Mouse (Mus musculus) frontal cortex, postnatal 14 days (tissue): ENCODE data around the gene Mycbpap.

ENCODE experiments used
- DNase-seq, 2 experiments: peaks; one replicate each; pipeline ENCODE4 v3.0.0; 2022; ENCODE audit warnings: low spot score in 2 of 2

Mycbpap gene

GRCm38 (mm10) chr11:94481963-94482362, 39.6 kb downstream of the Mycbpap start:
- DNase-seq: no peak

DNA sequence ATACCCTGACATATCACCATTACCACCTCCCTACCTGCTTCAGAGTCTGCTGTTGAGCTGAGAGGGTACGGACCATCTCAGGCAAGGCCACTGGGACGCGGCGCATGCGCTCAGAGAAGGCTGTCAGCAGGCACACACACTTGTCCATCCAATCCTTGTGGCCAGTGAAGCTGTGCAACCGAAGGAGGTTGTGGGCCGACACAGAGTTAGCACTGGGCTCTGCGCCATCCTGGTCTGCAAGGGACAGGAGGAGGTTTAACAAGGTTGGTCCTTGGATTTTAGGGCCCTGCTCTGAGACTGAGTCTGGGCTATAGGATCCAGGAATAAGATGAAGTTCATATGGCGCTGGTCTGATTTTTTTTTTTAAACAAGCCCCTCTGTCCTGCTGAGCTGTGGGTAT, 41.2 kb downstream of the Mycbpap start:
- no peak for DNase-seq

DNA sequence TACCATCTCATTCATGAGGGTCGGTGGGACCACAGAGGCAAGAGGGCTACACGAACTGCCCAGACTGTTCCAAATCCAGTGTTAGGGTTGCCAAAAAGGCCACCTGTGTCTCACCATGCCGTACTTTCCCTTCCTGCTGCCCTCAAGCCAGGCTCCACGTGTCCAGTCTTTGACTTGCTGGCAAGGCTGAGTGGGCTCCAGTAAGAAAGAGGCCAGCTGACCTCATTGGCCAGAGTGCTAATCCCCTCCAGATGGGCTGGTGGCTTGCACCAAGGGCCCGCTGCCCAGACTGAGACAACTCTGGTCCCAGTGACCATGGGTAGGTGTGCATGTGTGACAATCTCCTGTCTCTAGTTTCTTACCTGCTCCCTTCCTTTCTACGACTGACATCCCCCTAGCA, 43.9 kb downstream of the Mycbpap start:
- no peak for DNase-seq

- no peak for DNase-seq
These were observed 45.8 kb downstream of the Mycbpap start for GRCm38 (mm10) chr11:94475722-94476121.

- no peak for DNase-seq
These were observed 47.0 kb downstream of the Mycbpap start for GRCm38 (mm10) chr11:94474544-94474910.

DNA sequence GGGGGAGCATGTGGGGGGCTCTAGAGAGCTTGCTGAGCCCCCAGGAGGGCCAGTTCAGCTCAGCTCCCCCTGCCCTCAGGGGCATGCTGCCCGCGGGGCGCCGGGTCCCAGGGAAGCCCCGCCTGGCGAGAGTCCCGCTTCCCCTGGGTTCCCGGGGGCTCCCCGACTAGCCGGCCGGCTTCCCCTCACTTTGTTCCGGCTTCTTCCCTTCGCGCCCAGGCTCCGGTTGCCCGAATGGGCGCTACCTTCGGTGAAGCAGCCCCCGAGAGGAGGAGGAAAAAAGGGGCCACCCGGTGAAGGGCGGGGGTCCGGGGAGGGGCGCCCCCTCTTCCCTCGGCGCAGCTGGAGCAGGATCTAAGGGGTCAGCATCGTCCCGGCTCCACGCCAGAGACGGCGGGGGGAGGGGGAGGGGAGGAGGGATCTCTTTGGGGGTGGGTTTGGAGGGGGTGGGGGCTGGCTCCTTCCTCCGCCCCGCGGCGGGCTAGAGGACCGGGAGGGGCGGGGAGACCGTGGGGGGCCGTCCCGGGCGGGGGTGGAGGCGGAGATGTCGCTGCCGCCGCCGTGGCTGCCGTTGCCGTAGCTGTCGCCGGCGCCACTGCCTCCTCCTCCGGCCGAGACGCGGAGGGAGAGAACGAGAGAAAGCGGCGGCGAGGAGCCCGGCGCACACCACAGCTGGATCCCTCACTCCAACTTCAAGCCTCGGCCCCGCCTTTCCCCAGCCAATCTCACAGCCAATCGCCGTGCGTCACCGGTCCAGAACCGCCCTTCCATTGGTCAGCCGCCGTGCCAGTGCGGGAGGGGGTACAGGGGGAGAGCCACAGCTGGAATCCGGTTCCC, 47.6 kb downstream of the Mycbpap start, which contains the start of gene Cacna1g:
TSS of gene Cacna1g (minus strand) at position 492 of the 837 bp plus-strand sequence.
- DNase-seq: peak; percentile 83 to 86

- DNase-seq: no peak
These were observed 48.4 kb downstream of the Mycbpap start for GRCm38 (mm10) chr11:94472916-94473706.

DNA sequence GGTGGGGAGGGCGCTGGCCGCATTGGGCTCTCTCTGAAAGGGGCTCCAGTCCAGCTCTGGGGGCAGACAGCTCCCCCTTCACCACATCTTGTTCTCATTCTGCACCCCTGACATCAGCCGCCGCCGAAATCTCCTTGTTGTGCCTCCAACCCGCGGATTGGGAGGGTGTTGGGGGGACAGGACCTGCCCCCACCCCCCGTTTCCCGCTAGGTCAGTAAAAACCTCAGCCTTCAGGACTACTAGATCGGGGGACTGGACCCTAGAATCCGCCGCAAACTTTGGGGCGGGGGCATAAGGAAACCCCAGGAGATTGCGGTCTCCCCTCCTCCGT, 49.0 kb downstream of the Mycbpap start:
- no peak for DNase-seq

DNA sequence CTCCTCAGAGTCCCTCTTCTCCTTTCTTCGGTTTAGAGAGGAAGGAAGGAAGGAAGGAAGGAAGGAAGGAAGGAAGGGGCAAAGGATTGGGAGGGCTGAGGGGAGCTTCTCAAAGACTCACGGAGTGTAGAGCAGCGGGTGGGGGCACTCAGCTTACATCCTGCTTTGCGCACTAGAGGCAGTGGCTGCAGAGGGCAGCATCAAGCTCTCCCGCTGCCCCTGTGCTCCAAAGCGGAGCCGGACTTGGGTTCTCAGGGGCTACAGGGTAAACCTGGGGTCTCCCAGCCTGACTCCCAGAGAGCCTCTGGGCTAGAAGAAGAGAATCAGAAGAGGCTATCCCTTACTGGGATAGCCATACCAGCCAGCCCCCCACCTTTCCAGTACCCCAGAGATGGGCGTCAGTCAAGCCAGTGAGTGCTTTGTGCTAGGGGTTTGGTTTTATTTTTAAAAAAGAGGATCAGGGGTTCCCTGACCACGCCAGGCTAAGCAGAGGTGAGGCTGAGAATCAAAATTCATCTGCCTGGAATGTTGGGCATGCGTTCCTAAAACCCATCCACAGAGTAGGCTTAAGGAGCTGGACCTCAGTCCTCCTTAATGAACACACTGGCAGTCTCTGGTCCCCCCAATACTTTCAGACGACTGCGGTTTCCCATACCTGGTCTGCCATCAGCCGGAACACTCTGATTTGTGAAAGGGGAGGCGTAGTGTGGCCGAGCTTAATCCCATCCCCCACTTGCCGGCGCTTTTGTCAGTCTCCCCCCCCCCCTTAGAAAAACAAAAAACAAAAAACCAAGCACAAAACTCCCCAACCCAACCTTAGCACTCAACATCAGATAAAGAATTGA, 49.6 kb downstream of the Mycbpap start:
- DNase-seq: no peak

DNA sequence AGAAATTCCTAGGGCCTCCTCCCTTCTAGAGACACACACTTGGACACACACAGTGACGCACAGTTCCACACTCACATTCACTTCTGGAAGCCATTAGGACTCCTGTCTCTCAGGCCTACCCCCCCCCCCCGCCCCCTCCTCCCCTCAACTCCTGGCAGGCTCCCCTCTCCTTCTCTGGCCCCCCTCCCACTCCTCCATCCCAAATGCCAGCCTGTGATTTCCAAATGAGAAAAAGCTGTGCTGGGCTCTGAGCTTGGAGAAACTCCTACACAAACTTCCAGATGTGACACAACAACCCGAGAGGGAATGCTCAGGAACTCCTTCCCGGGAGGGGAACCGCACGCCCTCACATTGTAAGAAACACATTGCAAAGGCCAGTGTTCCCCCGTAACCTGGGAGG, 51.2 kb downstream of the Mycbpap start:
- DNase-seq: no peak

DNA sequence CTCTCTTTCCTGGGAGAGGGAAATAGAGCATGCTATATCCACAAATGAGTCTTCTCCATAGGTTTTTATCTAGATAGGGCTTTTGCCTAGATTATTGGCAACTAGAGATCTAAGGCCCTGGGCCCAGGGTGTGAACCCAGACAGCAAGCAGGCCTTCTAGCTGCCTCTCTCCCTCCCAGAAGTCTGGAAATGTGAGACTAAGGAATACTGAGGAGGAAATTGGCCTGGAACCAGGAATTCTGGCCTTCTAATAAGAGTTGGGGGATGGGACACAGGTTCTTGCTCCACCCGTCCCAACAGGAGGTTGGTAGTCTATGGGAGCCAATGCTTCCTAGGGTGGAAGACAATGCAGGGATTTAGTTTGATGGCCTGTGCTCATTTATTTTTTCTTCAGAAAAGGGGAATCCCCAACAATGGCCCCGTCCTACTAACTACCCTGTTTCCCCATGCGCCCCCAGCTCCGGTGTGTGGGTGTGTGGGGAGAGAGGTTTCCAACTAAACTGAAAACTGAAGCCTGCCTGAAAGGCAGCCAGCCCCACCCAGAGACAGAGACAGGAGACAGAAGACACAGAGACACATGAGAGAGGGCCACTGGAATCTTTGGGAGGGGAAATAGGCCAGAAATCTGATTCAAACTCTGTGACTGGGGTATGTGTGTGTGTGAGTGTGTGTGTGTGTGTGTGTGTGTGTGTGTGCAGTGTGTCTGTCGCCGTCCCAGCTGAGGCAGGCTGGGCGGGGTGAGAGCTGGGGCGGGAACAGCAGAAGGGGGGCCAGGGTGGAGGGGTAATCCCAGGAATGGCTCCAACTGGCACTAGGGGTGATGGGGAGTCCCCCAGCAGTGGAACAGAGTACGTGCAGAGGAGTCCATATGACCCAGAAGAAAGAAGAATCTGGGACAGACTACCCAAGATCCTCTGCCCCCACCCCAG, 52.1 kb downstream of the Mycbpap start:
- no peak for DNase-seq

GRCm38 (mm10) chr11:94468582-94469064, 52.9 kb downstream of the Mycbpap start:
- DNase-seq: peak; percentile 62 to 80

DNA sequence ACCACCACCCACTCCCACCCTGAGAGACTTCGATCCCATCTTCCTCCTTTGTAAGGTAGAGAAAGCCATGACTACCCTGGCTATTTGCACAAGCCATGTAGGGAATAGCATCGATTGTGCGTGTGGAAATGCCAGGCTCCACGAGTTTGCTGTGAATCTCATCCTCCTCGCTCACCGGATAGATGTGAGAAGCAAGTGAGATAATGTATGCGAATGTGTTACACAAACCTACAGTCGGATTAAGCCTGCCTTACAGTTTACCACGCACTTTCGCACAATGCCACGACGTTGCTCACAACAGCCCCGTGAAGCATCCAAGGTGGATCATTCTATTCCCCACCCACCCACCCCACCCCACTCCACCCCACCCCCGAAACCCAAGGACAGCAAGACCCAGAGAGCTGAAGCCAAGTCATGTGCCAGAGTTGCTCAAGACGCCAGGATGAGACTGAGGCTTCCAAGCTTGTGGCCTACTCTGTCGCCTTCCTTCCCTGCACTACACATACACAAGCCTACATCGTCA, 55.1 kb downstream of the Mycbpap start:
- no peak for DNase-seq

- DNase-seq: no peak
These were observed 57.4 kb downstream of the Mycbpap start for GRCm38 (mm10) chr11:94464170-94464569.

DNA sequence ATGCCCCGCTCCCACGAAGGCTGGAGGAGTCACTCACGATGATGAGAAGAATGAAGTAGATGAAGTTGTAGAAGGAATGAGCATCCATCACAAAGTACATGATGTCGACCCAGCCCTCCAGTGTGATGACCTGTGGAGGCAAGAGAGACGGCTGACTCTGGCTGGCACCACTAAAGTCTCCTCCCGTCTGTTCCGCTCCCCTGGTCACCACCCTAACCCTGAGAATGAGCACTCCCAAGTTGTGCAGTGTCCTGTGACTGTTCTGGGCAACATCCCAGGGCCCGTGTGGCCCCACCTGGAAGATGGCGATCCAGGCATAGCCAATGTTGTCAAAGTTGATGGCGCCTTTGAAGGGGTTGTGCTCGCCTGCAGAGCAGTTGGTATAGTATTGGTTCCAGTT, 59.7 kb downstream of the Mycbpap start:
- no peak for DNase-seq

GRCm38 (mm10) chr11:94457001-94457400, 64.5 kb downstream of the Mycbpap start:
- DNase-seq: no peak

DNA sequence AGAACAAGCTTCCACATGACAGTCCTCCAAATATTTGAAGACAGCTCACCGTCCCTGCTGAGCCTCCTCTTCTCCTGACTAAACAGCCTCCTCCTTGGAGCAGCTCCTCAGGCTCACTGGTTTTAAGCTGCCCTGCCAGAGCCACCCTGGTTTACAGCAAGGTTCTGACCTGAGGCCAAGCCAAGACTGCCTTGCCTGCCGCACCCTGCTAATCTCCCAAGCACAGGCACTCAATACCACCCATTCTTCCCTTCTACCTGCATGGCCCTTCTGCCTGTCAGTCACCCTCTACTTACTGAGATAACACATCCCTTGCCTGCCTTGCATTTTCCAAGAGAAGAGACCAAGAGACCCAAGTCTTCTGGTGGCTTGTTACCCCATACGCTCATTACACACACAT, 65.2 kb downstream of the Mycbpap start:
- DNase-seq: no peak

GRCm38 (mm10) chr11:94455161-94455820, 66.3 kb downstream of the Mycbpap start:
- no peak for DNase-seq

DNA sequence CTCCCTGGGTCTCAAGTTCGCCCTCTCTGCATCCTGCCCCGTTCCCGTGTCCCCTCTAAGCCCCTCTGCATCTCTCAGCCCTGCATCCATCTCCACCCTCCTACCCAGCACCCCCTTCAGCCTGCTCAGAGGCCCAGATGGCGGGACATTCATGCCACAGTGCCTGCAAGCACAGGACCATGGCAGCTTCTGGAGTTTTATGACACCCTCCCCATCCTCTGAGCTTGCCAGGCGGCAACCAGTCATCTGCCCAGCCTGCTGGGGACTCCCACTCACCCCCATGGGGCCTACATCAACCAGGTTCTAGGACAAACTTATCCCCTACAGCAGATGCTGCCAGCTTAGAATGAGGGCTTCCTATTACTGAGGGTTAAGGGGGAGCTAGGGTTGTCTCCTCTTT, 66.8 kb downstream of the Mycbpap start:
- no peak for DNase-seq
